Mouse (Mus musculus) liver, adult 2 months (tissue): ENCODE results near the gene Aim2. TPM values are rescaled to one million over a fixed set of nuclear protein-coding genes. Genes with fewer than 3 reads are reported as not detected.

Experiments
- DNase-seq: peaks from one replicate; pipeline ENCODE4 v3.0.0-alpha.2; 2011; ENCODE audit warnings: low read depth, low spot score; ENCODE audit errors: extremely low read depth
- H3K27ac ChIP-seq: fragments of 200-500 bp; replicated peaks from 2 replicates; pipeline ENCODE4 v1.5.1; 2012; ENCODE audit warnings: low read depth, mild to moderate bottlenecking, control low read depth, inconsistent platforms, low read length; ENCODE audit not compliant: insufficient read depth
- H3K27me3 ChIP-seq: fragments of 200-500 bp; 2 replicates; pipeline ENCODE4 v1.6.1; 2012; ENCODE audit warnings: mild to moderate bottlenecking, moderate library complexity, low read length, inconsistent platforms; ENCODE audit not compliant: control insufficient read depth, insufficient read depth
- H3K36me3 ChIP-seq: fragments of 200-500 bp; 2 replicates; pipeline ENCODE4 v1.6.1; 2012; ENCODE audit warnings: low read length, inconsistent platforms; ENCODE audit not compliant: control insufficient read depth, insufficient read depth
- H3K4me1 ChIP-seq: fragments of 200-500 bp; 2 replicates; pipeline ENCODE4 v1.6.1; 2011; ENCODE audit warnings: low read length; ENCODE audit not compliant: control insufficient read depth, insufficient read depth
- H3K4me3 ChIP-seq: fragments of 200-500 bp; 2 replicates; pipeline ENCODE4 v1.5.1; 2011; ENCODE audit warnings: low read depth, mild to moderate bottlenecking, control low read depth, low read length, moderate library complexity; ENCODE audit not compliant: insufficient read depth
- H3K79me2 ChIP-seq: fragments of 200-500 bp; 2 replicates; pipeline ENCODE4 v1.6.1; 2012; ENCODE audit warnings: inconsistent platforms, mild to moderate bottlenecking, low read length, moderate library complexity; ENCODE audit not compliant: control insufficient read depth, insufficient read depth
- H3K9ac ChIP-seq: fragments of 200-500 bp; 2 replicates; pipeline ENCODE4 v1.6.1; 2012; ENCODE audit warnings: low read depth, mild to moderate bottlenecking, control low read depth, inconsistent platforms, low read length
- CTCF ChIP-seq: fragments of 200-500 bp; IDR thresholded peaks from 2 replicates; pipeline ENCODE4 v1.5.1; 2011; ENCODE audit warnings: low read depth, low read length, control low read depth
- POLR2A ChIP-seq: fragments of 200-500 bp; IDR thresholded peaks from 2 replicates; pipeline ENCODE4 v1.6.1; 2011; ENCODE audit warnings: low read length, control low read depth; ENCODE audit not compliant: insufficient read depth; ENCODE audit errors: extremely low read depth
- WGBS: fragments of 180-500 bp; shearing (Covaris S2); methylation state at CpG from one replicate; pipeline ENCODE4 v1.1.7; 2018; 5-methylcytosine and 5-hydroxymethylcytosine counted together
- polyA plus RNA-seq: library from polyadenylated mRNA; depleted of rRNA; stranded (reverse); fragments of >200 nt; gene quantifications from 2 replicates; pipeline ENCODE4 v1.2.3, GENCODE M21; 2012
- total RNA-seq: library from RNA; depleted of rRNA; stranded (reverse); fragments of >200 nt; gene quantifications from 2 replicates; pipeline ENCODE4 v1.2.3, GENCODE M21; 2014

Gene Aim2
- total and polyA plus RNA-seq, 2 experiments, result 0.44 to 3.0 TPM

- TF ChIP-seq POLR2A (no peak), CTCF (no peak)
Measured at GRCm38 (mm10) chr1:173363436-173363835, 12.8 kb downstream of the Aim2 start.

GRCm38 (mm10) chr1:173364125-173364800 lies 13.6 kb downstream of the Aim2 start:
- TF ChIP-seq CTCF (no peak), POLR2A (no peak)
- Histone ChIP-seq H3K9ac (no peak overlapping the region), H3K36me3 (no peaks in the 10 kb centered on the region), H3K4me1 (no peaks in the 10 kb centered on the region), H3K27ac (no peak overlapping the region), H3K27me3 (peaks cover 15% of the 10 kb centered on the region), H3K79me2 (no peaks in the 10 kb centered on the region), H3K4me3 (no peak overlapping the region)
- 75% methylated on average over 4 of the region's 4 CpGs for WGBS
- no peak for DNase-seq

More at GRCm38 (mm10) chr1:173363436-173363835, 12.8 kb downstream of the Aim2 start:
- Histone ChIP-seq H3K27ac (no peak overlapping the region), H3K4me1 (no peaks in the 10 kb centered on the region), H3K27me3 (peaks cover 15% of the 10 kb centered on the region), H3K4me3 (no peak overlapping the region), H3K36me3 (no peaks in the 10 kb centered on the region), H3K79me2 (no peaks in the 10 kb centered on the region), H3K9ac (no peak overlapping the region)
- WGBS, result 85% methylated on average over 2 of the region's 2 CpGs
- no peak for DNase-seq

GRCm38 (mm10) chr1:173365970-173366409 lies 15.3 kb downstream of the Aim2 start:
- Histone ChIP-seq H3K4me3 (peak overlapping the region; percentile 18; the same call in 1 of the 2 replicates), H3K27ac (no peak overlapping the region), H3K79me2 (no peaks in the 10 kb centered on the region), H3K4me1 (no peaks in the 10 kb centered on the region), H3K9ac (no peak overlapping the region), H3K36me3 (no peaks in the 10 kb centered on the region), H3K27me3 (peaks cover 15% of the 10 kb centered on the region)
- no peak for DNase-seq
- TF ChIP-seq POLR2A (no peak), CTCF (no peak)
- WGBS, result 11% methylated on average over 13 of the region's 13 CpGs

- TF ChIP-seq POLR2A, result no peak
- TF ChIP-seq CTCF, result no peak
- Histone ChIP-seq H3K79me2 (no peaks in the 10 kb centered on the region), H3K4me1 (no peaks in the 10 kb centered on the region), H3K27ac (no peak overlapping the region), H3K36me3 (no peaks in the 10 kb centered on the region), H3K4me3 (peak overlapping the region; percentile 44), H3K27me3 (peaks cover 15% of the 10 kb centered on the region), H3K9ac (peak overlapping the region; percentile 21; the same call in 1 of the 2 replicates)
- WGBS, result 3% methylated on average over 31 of the region's 31 CpGs
- DNase-seq, result no peak
Measured at GRCm38 (mm10) chr1:173366701-173367355, 16.1 kb downstream of the Aim2 start.

- no peaks in the 10 kb centered on the region for H3K36me3 ChIP-seq
- H3K4me1 ChIP-seq, result no peaks in the 10 kb centered on the region
- no peaks in the 10 kb centered on the region for H3K79me2 ChIP-seq
- H3K9ac ChIP-seq, result peak within 1 kb of the TSS; percentile 21
- WGBS, result 3% methylated on average over 46 of the region's 46 CpGs
- H3K27me3 ChIP-seq, result peaks cover 15% of the 10 kb centered on the region
- H3K4me3 ChIP-seq, result peak within 1 kb of the TSS; percentile 44
- TF ChIP-seq CTCF, result no peak
- TF ChIP-seq POLR2A, result no peak
- no peak for DNase-seq
- H3K27ac ChIP-seq, result no peak within 1 kb of the TSS
Measured at GRCm38 (mm10) chr1:173367356-173368046, 16.8 kb downstream of the Aim2 start, which contains the start of gene Cadm3. Gene Cadm3 (minus strand): TSS chr1:173367695.
